Mouse (Mus musculus): ENCODE data around the gene Rtn3. TPM values are rescaled to one million over a fixed set of nuclear protein-coding genes. Genes with fewer than 3 reads are reported as not detected.
"Not testable (repeated sequence)": the region's sequence is repeated elsewhere in the genome, so short reads cannot be mapped to it uniquely, and the experiment has no call there.

Gene Rtn3
- 85.3 and 86.7 TPM in 2 replicates for total RNA-seq (2015; ENCODE audit: low replicate concordance)
- 29.4 and 35.0 TPM in 2 replicates for total RNA-seq (2017; ENCODE audit: low replicate concordance)

DNA sequence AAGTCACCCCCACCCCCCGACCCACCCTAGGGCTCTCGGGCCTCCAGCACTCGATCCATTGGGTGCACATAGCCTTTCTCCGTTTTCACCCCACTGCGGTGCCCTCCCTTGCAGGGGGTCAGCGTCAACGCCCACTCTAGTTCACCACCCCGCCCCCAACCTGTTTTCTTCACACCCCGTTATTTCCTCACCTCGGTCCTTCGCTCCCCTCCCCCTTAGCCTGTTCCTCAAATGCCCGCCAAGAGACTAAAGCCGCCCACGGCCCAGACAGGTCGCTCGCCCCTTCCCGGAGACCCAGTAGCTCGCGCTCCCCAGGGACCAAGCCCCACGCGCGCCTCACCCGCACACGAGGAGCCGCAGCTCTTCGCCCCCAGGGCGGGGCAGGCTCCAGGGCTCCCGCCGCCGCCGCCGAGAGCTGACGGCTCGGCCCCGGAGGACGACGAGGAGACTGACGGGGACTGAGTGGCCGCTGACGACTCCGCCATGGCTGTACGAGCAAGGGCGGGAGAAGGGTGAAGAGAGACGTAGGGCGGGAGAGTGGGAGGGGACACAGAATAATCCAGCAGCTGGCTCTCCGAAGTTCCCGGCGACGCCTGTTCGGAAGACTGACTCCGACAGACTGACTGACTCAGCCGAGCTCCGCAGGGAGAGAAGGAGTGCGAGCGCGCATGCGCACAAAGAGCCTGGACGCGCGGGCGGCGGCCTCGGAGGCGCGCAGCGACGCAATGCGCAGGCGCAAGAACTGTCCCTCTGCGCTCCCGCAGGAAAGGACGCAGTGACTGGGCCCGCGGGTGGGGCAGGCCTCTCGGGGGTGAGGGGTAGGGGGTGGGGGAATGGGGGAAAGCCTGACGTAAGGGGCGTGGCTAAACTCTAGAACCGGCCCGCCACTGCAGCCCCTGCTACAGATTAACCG is at the start of gene Rtn3:
Rtn3 (minus strand) TSS at position 683 of the 913 bp plus-strand sequence.
- ATAC-seq (replicated peaks; ENCODE audit: low FRiP score, poor library complexity, severe bottlenecking), result peak; percentile 88

DNA sequence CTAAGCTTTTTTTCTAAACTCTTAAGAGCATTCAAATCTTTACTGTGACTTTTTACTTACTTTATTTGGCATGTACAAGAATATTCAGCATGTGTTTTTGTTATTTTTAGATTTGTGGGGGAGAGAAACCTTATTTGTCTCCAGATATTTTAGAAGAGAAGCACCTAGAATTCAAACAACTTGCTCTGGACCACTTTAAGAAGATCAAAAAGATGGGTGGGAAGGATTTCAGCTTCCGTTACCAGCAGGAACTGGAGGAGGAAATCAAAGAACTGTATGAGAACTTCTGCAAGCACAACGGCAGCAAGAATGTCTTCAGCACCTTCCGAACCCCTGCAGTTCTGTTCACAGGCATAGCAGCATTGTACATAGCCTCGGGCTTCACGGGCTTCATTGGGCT is 48.8 kb upstream of the Rtn3 start:
- ATAC-seq (replicated peaks; ENCODE audit: low FRiP score, poor library complexity, severe bottlenecking), result no peak

DNA sequence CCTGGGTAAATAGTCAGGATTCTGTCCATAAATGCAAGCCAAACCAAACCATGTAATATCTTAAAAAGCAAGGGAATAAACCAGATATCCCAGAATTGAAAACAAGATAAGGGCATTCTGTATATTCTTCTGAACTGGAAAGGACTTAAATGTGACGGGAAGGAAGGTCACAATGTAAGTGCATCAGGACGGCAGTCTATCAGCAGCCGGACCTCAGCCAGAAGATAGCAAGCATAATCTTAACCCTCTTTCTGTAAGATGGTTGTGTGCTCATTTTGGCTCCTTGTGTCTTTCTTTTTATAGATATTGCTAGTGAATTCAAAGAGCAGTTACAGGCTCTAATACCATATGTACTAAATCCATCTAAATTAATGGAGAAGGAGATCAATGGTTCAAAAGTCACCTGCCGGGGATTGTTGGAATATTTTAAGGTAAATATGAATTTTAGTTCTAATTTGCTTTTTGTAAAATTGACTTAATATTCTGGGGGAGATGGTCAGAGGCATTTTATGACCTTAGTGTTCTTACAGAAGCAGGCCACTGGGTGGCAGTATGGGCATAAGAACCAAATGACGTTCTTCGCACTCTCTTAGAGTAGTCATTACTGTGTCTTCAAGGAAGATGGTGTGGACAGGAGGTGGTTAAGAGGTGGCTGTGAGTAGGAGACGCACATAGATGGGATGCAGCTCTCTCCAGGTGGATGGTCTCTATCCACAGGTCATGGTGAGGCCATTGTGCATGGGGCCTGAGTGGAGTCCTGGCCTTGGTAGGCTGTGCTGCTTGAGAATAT is 45.8 kb upstream of the Rtn3 start:
- peak; percentile 90 for ATAC-seq (replicated peaks; ENCODE audit: low FRiP score, poor library complexity, severe bottlenecking)

DNA sequence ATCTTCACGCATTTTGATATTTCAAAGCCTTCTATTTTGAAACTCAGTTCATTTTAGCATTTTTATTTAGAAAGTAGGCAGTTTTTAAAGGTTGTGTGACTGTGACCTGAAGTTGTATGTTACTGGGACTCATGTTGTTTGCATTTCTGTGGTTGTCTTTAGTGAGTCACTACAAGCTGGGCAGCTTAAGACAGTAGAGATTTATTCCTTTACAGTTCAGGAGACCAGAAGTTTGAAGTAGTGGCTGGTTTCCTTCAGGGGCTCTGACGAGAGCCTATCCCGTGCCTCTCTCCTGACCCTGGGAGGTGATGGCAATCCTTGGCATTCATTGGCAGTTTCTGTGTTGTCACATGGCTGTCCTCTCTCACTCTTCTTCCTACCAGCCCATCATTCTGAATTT is 41.8 kb upstream of the Rtn3 start:
- no peak for ATAC-seq (replicated peaks; ENCODE audit: low FRiP score, poor library complexity, severe bottlenecking)

DNA sequence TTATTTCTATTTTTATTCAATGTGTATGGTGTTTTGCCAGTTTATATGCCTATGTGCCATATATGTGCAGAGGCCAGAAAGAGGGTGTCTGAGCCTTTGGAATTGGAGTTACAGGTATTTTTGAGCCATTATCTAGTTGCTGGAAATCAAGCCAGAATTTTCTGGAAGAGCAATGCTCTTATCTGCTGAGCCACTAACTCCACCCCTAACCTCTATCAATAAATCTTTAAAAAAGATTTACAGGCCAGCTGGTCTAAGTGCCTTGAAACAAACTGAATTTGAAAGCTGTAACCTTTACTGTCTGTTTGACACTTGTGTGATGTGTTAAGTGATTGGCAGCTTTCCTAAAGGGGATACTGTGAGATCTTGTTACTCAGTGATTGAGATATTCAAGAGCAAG is 40.7 kb upstream of the Rtn3 start:
- ATAC-seq (replicated peaks; ENCODE audit: low FRiP score, poor library complexity, severe bottlenecking), result no peak

DNA sequence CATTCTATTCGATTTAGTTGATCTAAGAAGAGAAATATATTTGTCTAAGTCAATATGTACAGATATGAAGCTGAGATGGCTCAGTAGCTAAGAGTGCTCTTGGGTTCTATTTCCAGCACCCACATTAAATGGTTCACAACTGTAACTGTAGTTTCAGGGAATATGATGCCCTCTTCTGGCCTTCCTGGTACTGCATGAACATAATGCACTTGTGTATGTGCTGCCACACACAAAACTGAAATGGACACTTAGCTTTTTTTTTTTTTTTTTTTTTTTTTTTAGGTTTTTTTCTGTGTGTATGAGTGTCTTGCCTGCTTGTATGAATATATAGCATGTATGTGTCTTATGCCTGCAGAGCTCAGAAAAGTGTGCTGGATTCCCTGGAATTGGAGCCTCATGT is 40.2 kb upstream of the Rtn3 start:
- ATAC-seq (replicated peaks; ENCODE audit: low FRiP score, poor library complexity, severe bottlenecking), result no peak

DNA sequence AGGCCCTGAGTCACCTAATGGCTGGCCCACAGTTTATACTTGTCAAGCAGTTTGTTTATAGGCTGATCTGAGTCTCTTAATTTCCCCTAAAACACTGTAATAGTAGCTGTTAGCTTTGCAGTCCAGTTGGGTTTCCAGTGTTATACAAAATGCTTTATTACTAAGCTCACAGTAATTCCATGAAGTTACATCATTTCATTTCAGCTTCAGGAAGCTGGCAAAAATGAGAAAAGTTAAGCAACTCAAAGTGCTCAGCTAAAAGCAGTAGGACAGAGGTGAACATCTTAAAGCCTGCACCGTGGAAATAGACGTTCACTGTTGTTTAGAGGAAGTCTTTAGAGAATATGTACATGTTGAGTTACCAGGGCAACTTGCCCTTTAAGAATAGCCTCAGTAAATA is 39.8 kb upstream of the Rtn3 start:
- no peak for ATAC-seq (replicated peaks; ENCODE audit: low FRiP score, poor library complexity, severe bottlenecking)

DNA sequence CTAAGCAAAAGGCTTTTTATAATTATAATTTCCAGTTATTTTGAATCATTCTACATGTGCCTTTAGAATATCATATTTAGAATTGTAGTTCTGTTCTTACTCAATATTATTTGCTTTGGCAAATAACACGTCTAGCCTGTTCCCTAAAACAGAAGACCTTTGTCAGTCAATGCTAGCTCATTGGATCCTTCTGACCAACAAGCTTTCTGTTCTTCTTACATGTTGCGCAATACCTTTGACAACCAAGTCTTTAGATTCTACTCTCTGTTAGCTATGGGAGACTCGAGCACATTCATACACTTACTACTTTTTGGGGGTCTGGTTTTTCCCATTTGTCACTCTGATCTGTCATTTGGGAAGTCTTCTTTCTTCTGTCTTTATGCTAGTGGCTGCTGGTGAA is 38.5 kb upstream of the Rtn3 start:
- no peak for ATAC-seq (replicated peaks; ENCODE audit: low FRiP score, poor library complexity, severe bottlenecking)

DNA sequence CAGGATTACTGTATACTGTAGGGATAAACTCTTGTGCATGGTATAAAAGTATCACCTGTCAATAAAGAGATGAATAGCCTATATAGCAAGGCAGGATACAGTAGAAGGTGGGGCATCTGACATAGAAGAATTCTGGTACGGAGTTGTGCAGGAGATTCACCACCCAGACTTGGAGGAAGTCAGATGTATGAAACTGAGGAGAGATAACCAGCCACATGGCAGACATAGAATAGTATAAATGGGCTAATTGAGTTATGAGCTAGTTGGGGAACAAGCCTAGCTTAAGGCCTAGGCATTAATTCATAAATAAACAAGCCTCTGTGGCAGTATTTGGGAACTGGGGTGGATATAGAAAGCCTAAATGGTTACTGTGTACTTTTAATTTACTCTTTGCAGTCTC is 33.4 kb upstream of the Rtn3 start:
- ATAC-seq (replicated peaks; ENCODE audit: low FRiP score, poor library complexity, severe bottlenecking), result no peak

DNA sequence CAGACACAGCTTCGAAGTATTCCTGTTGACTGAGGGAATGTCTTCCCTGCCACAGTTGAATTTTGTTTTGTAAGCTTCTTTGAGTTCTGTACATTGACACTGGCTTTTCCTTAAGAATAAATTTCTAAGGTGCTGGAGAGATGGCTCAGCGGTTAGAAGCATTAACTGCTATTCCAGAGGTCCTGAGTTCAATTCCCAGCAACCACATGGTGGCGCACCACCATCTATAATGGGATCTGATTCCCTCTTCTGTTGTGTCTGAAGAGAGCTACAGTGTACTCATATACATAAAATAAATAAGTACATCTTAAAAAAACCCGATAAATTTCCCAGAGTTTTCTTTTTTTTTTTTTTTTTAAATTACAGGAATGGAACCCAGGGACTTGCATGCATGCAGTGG is 24.9 kb upstream of the Rtn3 start:
- no peak for ATAC-seq (replicated peaks; ENCODE audit: low FRiP score, poor library complexity, severe bottlenecking)

DNA sequence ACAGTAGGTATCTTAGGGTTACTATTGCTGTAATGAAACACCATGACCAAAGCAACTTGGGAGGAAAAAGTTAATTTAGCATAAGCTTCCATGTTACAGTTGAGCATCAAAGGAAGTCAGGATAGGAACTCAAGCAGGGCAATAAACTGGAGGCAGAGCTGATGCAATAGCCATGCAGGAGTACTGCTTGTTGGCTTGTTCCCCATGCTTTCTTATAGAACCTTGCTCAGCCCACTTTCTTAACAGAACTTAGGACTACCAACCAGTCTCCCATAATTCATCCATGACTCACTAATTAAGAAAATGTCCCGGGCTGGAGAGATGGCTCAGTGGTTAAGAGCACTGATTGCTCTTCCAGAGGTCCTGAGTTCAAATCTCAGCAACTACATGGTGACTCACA is 23.2 kb upstream of the Rtn3 start:
- no peak for ATAC-seq (replicated peaks; ENCODE audit: low FRiP score, poor library complexity, severe bottlenecking)

DNA sequence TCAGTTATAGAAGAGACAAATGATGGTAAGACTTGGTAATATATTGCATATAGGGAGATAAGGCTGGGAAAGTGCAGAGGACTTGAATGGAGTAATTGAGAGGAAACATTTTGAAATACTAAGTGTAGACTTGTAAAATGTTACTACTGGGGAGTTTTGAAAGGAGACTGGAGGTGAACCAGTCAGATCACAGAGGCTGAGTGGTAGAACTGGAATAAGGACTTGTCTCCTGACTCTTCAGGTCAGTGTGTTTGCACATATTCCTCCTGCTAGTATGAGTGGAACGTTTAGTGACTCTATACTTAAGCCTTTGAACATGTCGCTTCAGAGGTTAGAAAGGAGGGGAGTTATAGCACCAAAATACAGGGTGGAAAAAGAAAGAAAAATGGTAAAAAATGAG is 19.4 kb upstream of the Rtn3 start:
- no peak for ATAC-seq (replicated peaks; ENCODE audit: low FRiP score, poor library complexity, severe bottlenecking)

DNA sequence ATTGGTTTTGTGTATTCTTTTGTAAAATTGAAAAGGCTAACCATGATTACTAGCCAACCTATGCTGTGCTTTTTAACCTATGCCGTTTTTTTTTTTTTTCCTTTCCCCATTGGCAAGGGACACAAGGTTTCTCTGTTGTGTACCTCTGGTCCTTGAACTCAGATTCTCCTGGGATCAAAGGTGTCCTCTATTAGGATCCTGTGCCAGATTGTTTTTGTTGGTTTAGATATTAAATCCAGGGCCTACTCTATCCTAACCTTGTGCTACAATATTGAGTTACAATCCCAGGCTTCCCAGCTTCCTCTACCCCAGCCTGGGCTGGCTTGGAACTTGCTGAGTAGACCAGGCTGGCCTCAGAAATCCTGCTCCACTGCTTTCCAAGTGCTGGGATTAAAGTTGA is 17.6 kb upstream of the Rtn3 start:
- ATAC-seq (replicated peaks; ENCODE audit: low FRiP score, poor library complexity, severe bottlenecking), result no peak

DNA sequence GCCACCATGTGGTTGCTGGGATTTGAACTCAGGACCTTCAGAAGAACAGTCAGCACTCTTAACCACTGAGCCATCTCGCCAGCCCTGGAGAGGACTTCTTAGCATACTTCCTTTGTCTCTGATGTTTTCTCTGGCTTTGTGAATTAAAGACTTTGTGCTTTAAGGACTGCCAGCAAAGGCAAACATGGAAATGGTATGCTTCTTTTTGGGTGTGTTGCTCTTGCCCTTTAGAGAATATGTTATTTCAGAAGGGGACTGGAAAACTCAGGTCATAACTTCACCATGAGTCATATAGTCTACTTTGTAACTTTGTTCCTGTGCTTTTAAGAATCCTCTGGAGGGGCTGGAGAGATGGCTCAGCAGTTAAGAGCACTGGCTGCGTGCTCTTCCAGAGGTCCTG is 15.7 kb upstream of the Rtn3 start:
- no peak for ATAC-seq (replicated peaks; ENCODE audit: low FRiP score, poor library complexity, severe bottlenecking)

DNA sequence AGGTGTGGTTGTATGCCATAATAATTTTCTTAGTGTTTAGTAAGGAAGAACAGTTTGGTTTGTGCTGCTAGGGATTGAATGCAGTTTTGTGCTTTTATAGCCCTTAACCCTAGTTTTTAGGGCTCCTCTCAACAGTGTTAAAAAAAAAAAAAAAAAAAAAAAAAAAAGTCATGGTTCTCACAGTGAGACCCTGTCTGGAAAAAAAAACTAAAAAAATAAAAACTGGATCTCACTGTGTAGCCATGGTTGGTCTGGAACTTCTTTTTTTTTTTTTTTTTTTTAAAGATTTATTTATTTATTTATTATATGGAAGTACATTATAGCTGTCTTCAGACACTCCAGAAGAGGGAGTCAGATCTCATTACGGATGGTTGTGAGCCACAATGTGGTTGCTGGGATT is 13.0 kb upstream of the Rtn3 start:
- not testable (repeated sequence) for ATAC-seq (replicated peaks; ENCODE audit: low FRiP score, poor library complexity, severe bottlenecking)

DNA sequence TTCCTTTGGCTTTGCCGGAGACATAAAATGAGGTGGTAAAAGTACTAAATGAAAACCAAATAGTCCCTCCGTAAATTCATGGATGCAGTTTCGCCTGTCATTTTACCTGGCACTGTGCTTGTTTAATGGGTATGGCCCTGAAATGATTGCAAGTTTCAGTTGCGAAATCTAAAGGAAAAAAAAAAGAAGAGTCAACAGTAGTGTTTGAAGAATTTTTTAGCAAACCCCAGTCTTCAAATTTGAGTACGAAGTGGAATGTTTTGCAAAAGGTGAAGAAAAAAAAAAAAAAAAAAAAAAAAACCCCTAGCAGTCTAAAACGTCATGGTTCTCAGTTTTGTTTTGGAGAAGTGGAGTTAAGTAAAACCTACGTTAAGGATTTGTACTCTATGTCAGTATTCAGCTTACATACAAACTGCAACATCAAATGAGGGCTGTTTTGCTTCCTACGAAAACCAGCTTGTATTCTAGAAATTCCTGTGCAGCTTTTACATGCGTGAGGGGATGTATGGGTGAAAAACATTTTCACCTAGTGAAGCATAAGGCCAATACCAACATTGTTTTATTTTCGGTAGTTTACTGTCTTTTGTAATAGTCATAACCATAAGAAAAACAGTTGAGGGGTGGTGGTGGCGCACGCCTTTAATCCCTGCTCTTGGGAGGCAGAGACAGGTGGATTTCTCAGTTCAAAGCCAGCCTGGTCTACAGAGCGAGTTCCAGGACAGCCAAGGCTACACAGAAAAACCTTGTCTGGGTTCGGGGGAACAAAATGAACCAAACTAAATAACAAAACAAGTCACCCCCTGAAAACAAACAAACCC is 12.3 kb upstream of the Rtn3 start:
- ATAC-seq (replicated peaks; ENCODE audit: low FRiP score, poor library complexity, severe bottlenecking), result no peak

DNA sequence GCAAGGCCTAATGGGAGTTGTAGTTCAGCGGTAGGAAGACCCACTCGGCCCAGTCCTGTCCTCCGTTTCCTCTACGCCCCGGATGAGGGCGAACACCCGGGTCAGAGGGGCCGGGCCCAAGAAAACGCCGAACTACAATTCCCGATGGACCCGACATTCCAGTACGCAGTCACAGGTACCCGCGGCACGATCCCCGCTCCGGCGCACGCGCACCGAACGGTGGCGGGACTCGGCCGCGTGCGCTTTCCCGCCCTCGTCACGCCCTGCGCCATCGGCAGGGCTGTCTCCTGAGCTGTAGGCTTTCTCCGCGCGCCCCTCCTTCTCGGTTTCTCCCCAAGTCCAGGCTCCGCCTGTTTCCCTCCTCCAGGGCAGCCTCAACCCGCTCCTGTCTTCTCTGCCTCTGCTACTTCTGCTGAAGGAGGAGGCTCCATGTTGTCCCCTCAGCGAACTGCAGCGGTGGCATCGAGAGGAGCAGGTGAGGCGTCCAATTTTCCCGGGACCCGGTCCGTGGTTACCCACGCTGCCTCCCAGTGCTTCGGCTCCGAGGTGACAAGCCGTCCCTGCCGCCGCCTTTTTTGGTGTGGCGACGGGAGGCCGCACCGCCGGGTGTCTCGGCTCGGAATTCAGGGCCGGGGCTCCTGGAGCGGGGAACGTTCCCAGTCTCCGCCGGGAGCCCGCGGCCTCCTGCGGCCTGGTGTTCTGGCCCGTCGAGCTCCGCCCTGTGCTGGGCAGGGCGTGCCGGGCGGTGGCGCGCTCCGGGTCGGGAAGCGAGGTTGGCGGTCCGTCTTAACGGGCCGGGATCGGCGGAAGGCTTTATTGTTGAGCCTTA is 11.3 kb upstream of the Rtn3 start:
- ATAC-seq (replicated peaks; ENCODE audit: low FRiP score, poor library complexity, severe bottlenecking), result peak; percentile 90

DNA sequence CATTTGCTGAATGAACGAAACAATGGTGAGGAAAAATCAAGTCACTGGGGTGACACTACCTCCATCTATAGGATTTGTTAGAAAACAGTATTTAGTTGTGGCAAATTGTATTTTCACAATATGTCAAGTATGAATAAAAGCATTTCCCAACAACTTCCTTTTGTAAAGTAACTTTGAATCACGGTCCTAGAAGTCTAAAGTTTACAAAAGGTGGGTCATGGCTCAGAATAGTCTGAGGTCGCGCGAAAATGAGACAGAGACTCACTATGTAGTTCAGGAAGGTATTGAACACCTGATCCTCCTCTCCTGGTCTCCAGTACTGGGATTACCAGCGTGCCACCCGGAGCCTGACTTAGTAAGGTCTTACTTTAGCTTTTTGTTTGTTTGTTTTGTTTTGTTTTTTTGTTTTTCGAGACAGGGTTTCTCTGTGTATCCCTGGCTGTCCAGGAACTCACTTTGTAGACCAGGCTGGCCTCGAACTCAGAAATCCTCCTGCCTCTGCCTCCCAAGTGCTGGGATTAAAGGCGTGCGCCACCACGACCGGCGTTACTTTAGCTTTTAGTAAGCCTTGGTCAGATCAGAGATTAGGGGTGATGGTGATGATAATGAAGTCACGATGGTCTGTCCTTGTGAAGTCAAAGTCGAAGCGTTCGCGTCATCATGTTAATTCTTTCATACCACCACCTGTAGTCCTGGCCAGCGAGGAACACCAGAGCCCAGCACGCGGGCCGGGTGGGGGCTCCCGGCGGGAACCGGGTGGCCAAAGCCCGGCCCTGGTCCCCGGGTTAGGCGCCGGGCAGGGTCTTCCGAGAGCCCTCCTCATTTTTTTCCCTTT is 10.5 kb upstream of the Rtn3 start, which contains the start of gene Atl3:
Atl3 (plus strand) TSS at position 689 of the 835 bp plus-strand sequence.
- peak; percentile 16; the same call in 1 of the 2 replicates for ATAC-seq (replicated peaks; ENCODE audit: low FRiP score, poor library complexity, severe bottlenecking)

Measured in erythroblast, adult 5-6 weeks (primary cell).